Mouse (Mus musculus): ENCODE results near the gene Mllt6. TPM values are rescaled to one million over a fixed set of nuclear protein-coding genes. Genes with fewer than 3 reads are reported as not detected.

The Mllt6 gene
- total and polyA plus RNA-seq, 3 experiments: 24.3 to 55.6 (median 43.0) TPM

GRCm38 (mm10) chr11:97664771-97665240 is 1.6 kb downstream of the Mllt6 start (continued):
- no peak for TF ChIP-seq MXI1 (IDR thresholded peaks at IDR 0.05; ENCODE audit: low read depth, low read length)
- no peak for TF ChIP-seq HCFC1 (IDR thresholded peaks at IDR 0.05; ENCODE audit: low read depth, low read length)
- TF ChIP-seq EP300 (IDR thresholded peaks at IDR 0.05; ENCODE audit: low read length): no peak
- no peak for TF ChIP-seq POLR2AphosphoS2 (IDR thresholded peaks at IDR 0.05; ENCODE audit: low read depth, low read length)

- in situ Hi-C loops (cut with MboI; ENCODE audit: low pct_ligation_motif_present, low pct_unique_long_range_greater_than_20kb, low sequenced_read_pairs): loop anchor here (5.0 kb wide), 1 partner anchor 33 kb away; no protein-coding TSS in a partner anchor
- peak overlapping the region; percentile 85; the same call in 1 of the 2 replicates for H3K4me2 ChIP-seq (ENCODE audit: insufficient read depth, low read depth, poor library complexity, severe bottlenecking)
- H3K27ac ChIP-seq (ENCODE audit: insufficient read depth, low read depth): peak overlapping the region; percentile 7; the same call in 1 of the 2 replicates
- TF ChIP-seq UBTF (IDR thresholded peaks at IDR 0.05; ENCODE audit: low read depth, low read length) (no peak), GABPA (IDR thresholded peaks at IDR 0.05; ENCODE audit: insufficient replicate concordance, low read depth, low read length) (no peak), MYC (IDR thresholded peaks at IDR 0.05; ENCODE audit: low read depth, low read length) (no peak)
- H3K4me3 ChIP-seq (replicated peaks in 1 of 3; ENCODE audit: low read depth in 2 of 3, low read length in 2 of 3, poor library complexity in 1 of 3): peak overlapping the region in 1 of 3 experiments; percentile 15
- peaks cover 44% of the 10 kb centered on the region for H3K79me2 ChIP-seq (replicated peaks; ENCODE audit: control insufficient read depth, extremely low read depth, insufficient read depth, poor library complexity, severe bottlenecking)
- peaks cover 11 to 36% of the 10 kb centered on the region in 2 experiments for H3K4me1 ChIP-seq (ENCODE audit: control insufficient read depth in 1 of 2, insufficient read depth in 2 of 2)
- H3K27me3 ChIP-seq (replicated peaks): no peaks in the 10 kb centered on the region
- no peak overlapping the region for H3K9ac ChIP-seq (ENCODE audit: insufficient read depth, low read depth)
- dilution Hi-C loops (cut with MboI; ENCODE audit: extremely low pct_ligation_motif_present, extremely low pct_unique_long_range_greater_than_20kb, low sequenced_read_pairs): no loop called here
- H3K9me3 ChIP-seq (replicated peaks; ENCODE audit: low read length): peaks cover 5% of the 10 kb centered on the region
- DNase-seq (ENCODE audit: extremely low read depth): no peak
- peaks cover 50 to 57% of the 10 kb centered on the region in 2 experiments for H3K36me3 ChIP-seq (replicated peaks in 1 of 2; ENCODE audit: control insufficient read depth in 1 of 2, insufficient read depth in 1 of 2, low read length in 1 of 2)
Measured at GRCm38 (mm10) chr11:97665431-97665830, 2.2 kb downstream of the Mllt6 start.

- Histone ChIP-seq H3K4me3 (replicated peaks in 1 of 3; ENCODE audit: low read depth in 2 of 3, low read length in 2 of 3, poor library complexity in 1 of 3) (no peak overlapping the region), H3K9ac (ENCODE audit: insufficient read depth, low read depth) (no peak overlapping the region), H3K4me2 (ENCODE audit: insufficient read depth, low read depth, poor library complexity, severe bottlenecking) (no peak overlapping the region), H3K9me3 (replicated peaks; ENCODE audit: low read length) (peaks cover 5% of the 10 kb centered on the region), H3K27me3 (replicated peaks) (no peaks in the 10 kb centered on the region), H3K4me1 (ENCODE audit: control insufficient read depth in 1 of 2, insufficient read depth in 2 of 2) (peaks cover 11 to 38% of the 10 kb centered on the region in 2 experiments), H3K79me2 (replicated peaks; ENCODE audit: control insufficient read depth, extremely low read depth, insufficient read depth, poor library complexity, severe bottlenecking) (peaks cover 44% of the 10 kb centered on the region), H3K36me3 (replicated peaks in 1 of 2; ENCODE audit: control insufficient read depth in 1 of 2, insufficient read depth in 1 of 2, low read length in 1 of 2) (peaks cover 58 to 65% of the 10 kb centered on the region in 2 experiments), H3K27ac (ENCODE audit: insufficient read depth, low read depth) (no peak overlapping the region)
- TF ChIP-seq USF1 (IDR thresholded peaks at IDR 0.05; ENCODE audit: low read depth, low read length) (no peak), SMC3 (IDR thresholded peaks at IDR 0.05; ENCODE audit: low read depth, low read length) (peak; percentile 59), CTCF (conservative IDR thresholded peaks at IDR 0.05 in 1 of 2, IDR thresholded peaks at IDR 0.05 in 1 of 2; ENCODE audit: low read depth in 2 of 2, low read length in 2 of 2) (peak in 1 of 2 experiments; percentile 63; a peak in 2 of 4 replicates), RAD21 (IDR thresholded peaks at IDR 0.05; ENCODE audit: low read depth, low read length) (peak; percentile 25)
- DNase-seq (ENCODE audit: extremely low read depth): no peak
- dilution Hi-C loops (cut with MboI; ENCODE audit: extremely low pct_ligation_motif_present, extremely low pct_unique_long_range_greater_than_20kb, low sequenced_read_pairs): no loop called here
- in situ Hi-C loops (cut with MboI; ENCODE audit: low pct_ligation_motif_present, low pct_unique_long_range_greater_than_20kb, low sequenced_read_pairs): loop anchor here (5.0 kb wide), 1 partner anchor 34 kb away; no protein-coding TSS in a partner anchor
Measured at GRCm38 (mm10) chr11:97666221-97666620, 3.0 kb downstream of the Mllt6 start.
